Mouse (Mus musculus): ENCODE data around the gene Btbd7. TPM values are rescaled to one million over a fixed set of nuclear protein-coding genes. Genes with fewer than 3 reads are reported as not detected.

The Btbd7 gene
- total RNA-seq (2022), result 10 to 100 TPM; 16.7 to 18.7 (median 17.1) TPM

GRCm38 (mm10) chr12:102878031-102878823 lies at the start of gene Btbd7:
Gene Btbd7 (minus strand): TSS chr12:102878471.
- peak; percentile 93 to 95 for DNase-seq (ENCODE audit: low spot score in 2 of 2)

GRCm38 (mm10) chr12:102916073-102916472 lies 37.8 kb upstream of the Btbd7 start:
- DNase-seq (ENCODE audit: low spot score in 2 of 2), result no peak

GRCm38 (mm10) chr12:102908191-102908590 lies 29.9 kb upstream of the Btbd7 start:
- no peak for DNase-seq (ENCODE audit: low spot score in 2 of 2)

- no peak for DNase-seq (ENCODE audit: low spot score in 2 of 2)
Measured at GRCm38 (mm10) chr12:102899091-102899490, 20.8 kb upstream of the Btbd7 start, which contains the start of gene Cox8c. Gene Cox8c (plus strand): TSS chr12:102899316.

GRCm38 (mm10) chr12:102888568-102888967 lies 10.3 kb upstream of the Btbd7 start:
- DNase-seq (ENCODE audit: low spot score in 2 of 2), result no peak

GRCm38 (mm10) chr12:102887366-102887765 lies 9.1 kb upstream of the Btbd7 start:
- no peak for DNase-seq (ENCODE audit: low spot score in 2 of 2)

GRCm38 (mm10) chr12:102885735-102886134 lies 7.5 kb upstream of the Btbd7 start:
- DNase-seq (ENCODE audit: low spot score in 2 of 2), result no peak

GRCm38 (mm10) chr12:102878901-102879300 lies 630 bp upstream of the Btbd7 start:
- no peak for DNase-seq (ENCODE audit: low spot score in 2 of 2)

- DNase-seq (ENCODE audit: low spot score in 2 of 2), result peak; percentile 5 to 12
Measured at GRCm38 (mm10) chr12:102877301-102878030, 805 bp downstream of the Btbd7 start.

GRCm38 (mm10) chr12:102870527-102870926 lies 7.7 kb downstream of the Btbd7 start:
- DNase-seq (ENCODE audit: low spot score in 2 of 2), result no peak

GRCm38 (mm10) chr12:102869802-102870201 lies 8.5 kb downstream of the Btbd7 start:
- no peak for DNase-seq (ENCODE audit: low spot score in 2 of 2)

GRCm38 (mm10) chr12:102860806-102861205 lies 17.5 kb downstream of the Btbd7 start:
- DNase-seq (ENCODE audit: low spot score in 2 of 2), result no peak

- no peak for DNase-seq (ENCODE audit: low spot score in 2 of 2)
Measured at GRCm38 (mm10) chr12:102838271-102838670, 40.0 kb downstream of the Btbd7 start.

GRCm38 (mm10) chr12:102832746-102833300 lies 45.4 kb downstream of the Btbd7 start:
- no peak for DNase-seq (ENCODE audit: low spot score in 2 of 2)

- no peak for DNase-seq (ENCODE audit: low spot score in 2 of 2)
Measured at GRCm38 (mm10) chr12:102831888-102832287, 46.4 kb downstream of the Btbd7 start.

- no peak for DNase-seq (ENCODE audit: low spot score in 2 of 2)
Measured at GRCm38 (mm10) chr12:102827119-102827518, 51.2 kb downstream of the Btbd7 start.

GRCm38 (mm10) chr12:102826399-102826798 lies 51.9 kb downstream of the Btbd7 start:
- DNase-seq (ENCODE audit: low spot score in 2 of 2), result no peak

GRCm38 (mm10) chr12:102814858-102815257 lies 63.4 kb downstream of the Btbd7 start:
- DNase-seq (ENCODE audit: low spot score in 2 of 2), result no peak

GRCm38 (mm10) chr12:102799528-102799927 lies 78.7 kb downstream of the Btbd7 start:
- no peak for DNase-seq (ENCODE audit: low spot score in 2 of 2)

- DNase-seq (ENCODE audit: low spot score in 2 of 2), result no peak
Measured at GRCm38 (mm10) chr12:102787927-102788326, 90.3 kb downstream of the Btbd7 start.

GRCm38 (mm10) chr12:102785593-102785985 lies 92.7 kb downstream of the Btbd7 start:
- DNase-seq (ENCODE audit: low spot score in 2 of 2), result no peak

- DNase-seq (ENCODE audit: low spot score in 2 of 2), result no peak
Measured at GRCm38 (mm10) chr12:102784899-102785592, 93.2 kb downstream of the Btbd7 start.

All from gastrocnemius, adult 8-10 months (tissue).